Mouse (Mus musculus): ENCODE measurements around the gene Fkbp9.

The Fkbp9 gene

DNA sequence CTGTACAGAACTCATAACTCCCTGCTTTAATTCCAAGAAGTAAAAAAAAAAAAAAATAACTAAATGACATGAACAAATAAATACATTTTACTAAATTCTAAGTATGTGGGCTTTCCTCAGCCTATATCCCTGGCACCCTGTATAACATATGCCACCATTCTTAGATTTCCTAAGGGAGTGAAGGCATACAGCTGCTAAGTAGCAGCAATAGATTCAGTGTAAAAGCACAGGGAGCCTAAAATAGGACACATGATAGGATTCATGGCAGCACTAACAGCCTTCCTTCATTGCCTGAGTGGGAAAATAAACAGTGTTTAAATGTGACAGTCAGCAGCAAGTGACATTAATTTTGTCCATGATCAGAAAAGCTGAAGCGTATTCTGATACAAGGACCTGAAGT, 72.5 kb downstream of the Fkbp9 start:
- in situ Hi-C loops (cut with MboI, MseI): no loop called here

DNA sequence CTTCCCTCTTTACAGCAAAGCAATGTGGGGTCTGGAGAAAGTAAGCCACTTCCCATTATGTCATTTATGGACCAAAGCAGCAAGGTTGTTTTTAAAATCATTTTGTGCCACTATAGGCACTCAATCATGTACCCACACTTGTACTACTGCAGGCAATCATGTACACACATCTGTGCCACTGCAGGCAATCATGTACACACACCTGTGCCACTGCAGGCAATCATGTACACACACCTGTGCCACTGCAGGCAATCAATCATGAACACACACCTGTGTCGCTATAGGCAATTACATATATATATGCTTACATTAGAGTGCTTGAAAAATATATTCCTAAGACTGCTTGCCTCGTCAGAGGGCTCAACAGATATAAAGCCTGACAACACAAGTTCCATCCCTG, 73.1 kb downstream of the Fkbp9 start:
- in situ Hi-C loops (cut with MboI, MseI): no loop called here

- in situ Hi-C loops (cut with MboI, MseI): no loop called here
These were observed 73.6 kb downstream of the Fkbp9 start for GRCm38 (mm10) chr6:56905486-56905885.

GRCm38 (mm10) chr6:56906121-56906846, 74.4 kb downstream of the Fkbp9 start:
- in situ Hi-C loops (cut with MboI, MseI): no loop called here

DNA sequence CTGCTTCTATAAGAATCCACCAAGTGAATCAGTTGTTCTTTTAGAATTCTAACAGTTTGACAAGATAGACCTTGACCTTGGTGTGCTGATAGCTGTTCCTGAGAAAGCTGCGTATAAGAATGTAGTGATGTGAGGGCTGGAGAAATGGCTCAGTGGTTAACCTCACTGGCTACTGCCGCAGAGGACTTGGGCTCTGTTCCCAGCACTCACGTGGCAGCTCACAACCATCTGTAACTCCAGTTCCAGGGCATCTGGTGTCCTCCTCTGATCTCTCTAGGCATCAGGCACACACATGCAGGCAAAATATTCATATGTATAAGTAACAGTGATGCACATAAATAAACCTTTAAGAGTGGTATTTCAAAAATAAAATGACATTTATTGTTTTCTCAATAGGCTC, 76.1 kb downstream of the Fkbp9 start:
- in situ Hi-C loops (cut with MboI, MseI): no loop called here

- in situ Hi-C loops (cut with MboI, MseI): no loop called here
These were observed 76.5 kb downstream of the Fkbp9 start for GRCm38 (mm10) chr6:56908397-56908796.

- in situ Hi-C loops (cut with MboI, MseI): no loop called here
These were observed 77.1 kb downstream of the Fkbp9 start for GRCm38 (mm10) chr6:56908912-56909311.

DNA sequence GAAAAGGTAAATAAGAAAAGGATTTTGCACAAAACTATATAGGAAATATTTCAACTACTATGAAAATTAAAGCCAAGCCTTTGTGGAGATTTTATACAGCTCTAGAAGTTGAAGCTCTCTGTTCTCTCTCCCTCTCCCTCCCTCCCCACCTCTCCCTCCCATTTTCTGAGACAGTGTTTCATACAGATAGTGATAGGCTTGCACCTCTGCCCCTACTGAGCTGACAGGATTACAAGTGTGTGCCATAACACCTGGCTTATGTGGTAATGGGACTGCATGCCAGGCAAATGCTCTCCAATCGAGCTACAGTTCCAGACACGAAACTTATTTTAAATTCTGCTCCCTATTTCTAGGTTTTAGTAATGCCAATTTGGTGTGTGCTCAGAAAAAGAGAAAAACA, 79.1 kb downstream of the Fkbp9 start:
- in situ Hi-C loops (cut with MboI, MseI): no loop called here

DNA sequence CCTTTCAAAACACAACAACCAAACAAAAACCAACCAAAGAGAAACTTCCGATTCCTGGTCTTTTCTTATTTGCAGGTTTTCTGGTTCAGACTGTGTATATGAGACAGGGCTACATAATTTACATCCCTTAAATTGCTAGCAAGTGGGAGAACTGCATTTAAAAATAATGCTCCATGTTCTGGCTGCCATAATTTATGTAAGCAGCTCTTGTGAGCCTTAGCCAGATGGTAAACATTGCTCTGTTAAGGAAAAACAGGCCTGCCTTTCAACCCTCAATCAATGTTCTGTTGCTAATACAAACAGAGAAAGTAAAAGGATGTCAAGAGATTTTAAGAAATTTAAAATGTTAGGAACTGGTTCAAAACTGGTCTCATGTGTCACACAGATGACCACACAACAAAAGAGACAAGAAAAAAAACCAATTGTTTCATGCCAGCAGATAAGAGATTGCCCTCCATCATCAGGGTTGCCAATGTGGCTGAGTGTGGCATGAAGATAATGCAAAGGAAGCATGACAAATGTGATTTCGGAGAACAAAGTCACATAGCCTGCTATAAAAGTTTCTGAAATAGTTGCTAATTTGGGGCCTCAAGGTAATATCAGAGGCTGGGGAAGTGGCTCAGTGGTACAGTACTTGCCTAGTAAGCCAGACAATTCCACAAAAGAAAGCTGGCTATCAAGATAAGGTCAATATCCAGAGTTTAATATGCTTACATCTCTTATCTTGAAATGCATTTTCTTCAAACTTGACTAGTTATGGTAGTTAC, 81.4 kb downstream of the Fkbp9 start:
- in situ Hi-C loops (cut with MboI, MseI): no loop called here

DNA sequence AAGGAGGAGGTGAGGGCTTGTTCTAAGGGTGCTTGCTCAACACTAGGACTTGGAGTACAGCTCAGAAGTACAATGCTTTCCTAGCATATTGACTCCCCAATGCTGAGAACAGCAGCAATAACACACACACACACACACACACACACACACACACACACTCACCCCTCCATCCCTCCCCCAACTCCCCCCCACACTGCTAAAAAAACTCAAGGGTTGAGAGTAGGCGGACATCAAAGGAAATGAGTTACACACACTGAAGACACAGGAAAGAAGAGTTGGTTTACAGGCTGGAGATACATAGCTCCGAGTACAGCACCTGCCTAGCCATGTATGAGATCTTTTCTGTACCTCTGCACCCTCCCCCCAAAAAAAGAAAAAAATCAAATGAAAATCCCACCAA, 84.4 kb downstream of the Fkbp9 start:
- in situ Hi-C loops (cut with MboI, MseI): no loop called here

- in situ Hi-C loops (cut with MboI, MseI): no loop called here
These were observed 85.9 kb downstream of the Fkbp9 start for GRCm38 (mm10) chr6:56917578-56918368.

GRCm38 (mm10) chr6:56919330-56920044, 87.6 kb downstream of the Fkbp9 start:
- in situ Hi-C loops (cut with MboI, MseI): loop anchor here (5.0 to 10.0 kb wide), 2 partner anchors 207 to 615 kb away; partner anchors contain the start of genes Avl9 and Ppm1k

- in situ Hi-C loops (cut with MboI, MseI): loop anchor here (5.0 to 10.0 kb wide), 2 partner anchors 208 to 614 kb away; partner anchors contain the start of genes Avl9 and Ppm1k
These were observed 88.6 kb downstream of the Fkbp9 start for GRCm38 (mm10) chr6:56920222-56921092.

GRCm38 (mm10) chr6:56923331-56923725, 91.5 kb downstream of the Fkbp9 start:
- in situ Hi-C loops (cut with MboI, MseI): loop anchor here (5.0 to 10.0 kb wide), 2 partner anchors 211 to 611 kb away; partner anchors contain the start of genes Avl9 and Ppm1k

- in situ Hi-C loops (cut with MboI, MseI): loop anchor here (5.0 to 10.0 kb wide), 2 partner anchors 212 to 611 kb away; partner anchors contain the start of genes Avl9 and Ppm1k
These were observed 92.2 kb downstream of the Fkbp9 start, which contains the start of the genes Nt5c3 and Vmn1r4 for GRCm38 (mm10) chr6:56923726-56924707. Gene Nt5c3 (minus strand): TSS chr6:56923932. Gene Vmn1r4 (plus strand): TSS chr6:56924015.

Measured in T-helper 2 cell (primary cell).